Mouse (Mus musculus) hindbrain, embryonic 13.5 days (tissue): ENCODE measurements around the gene Map1b. TPM values are rescaled to one million over a fixed set of nuclear protein-coding genes. Genes with fewer than 3 reads are reported as not detected.

Experiments
- ATAC-seq: fragments of 200-750 bp; cut with Nextera tagmentation; 2 replicates; pipeline ENCODE4 v1.8.0; 2017; ENCODE audit warnings: moderate TSS enrichment; ENCODE audit not compliant: low FRiP score
- H3K27ac ChIP-seq: fragments of 300-500 bp; sonication (generic); 2 replicates; pipeline ENCODE4 v1.5.1; 2015; ENCODE audit warnings: inconsistent platforms, mild to moderate bottlenecking, moderate library complexity
- H3K27me3 ChIP-seq: fragments of 300-500 bp; sonication (generic); 2 replicates; pipeline ENCODE4 v1.6.1; 2015; ENCODE audit warnings: mild to moderate bottlenecking, inconsistent platforms
- H3K36me3 ChIP-seq: fragments of 300-500 bp; sonication (generic); 2 replicates; pipeline ENCODE4 v1.6.1; 2015; ENCODE audit warnings: mild to moderate bottlenecking, inconsistent platforms
- H3K4me1 ChIP-seq: fragments of 300-500 bp; sonication (generic); replicated peaks from 2 replicates; pipeline ENCODE4 v1.6.1; 2015; ENCODE audit warnings: inconsistent platforms
- H3K4me2 ChIP-seq: fragments of 300-500 bp; sonication (generic); 2 replicates; pipeline ENCODE4 v1.6.1; 2015; ENCODE audit warnings: inconsistent platforms, mild to moderate bottlenecking, moderate library complexity
- H3K4me3 ChIP-seq: fragments of 300-500 bp; sonication (generic); 2 replicates; pipeline ENCODE4 v1.5.1; 2015; ENCODE audit warnings: mild to moderate bottlenecking, inconsistent platforms
- H3K9ac ChIP-seq: fragments of 300-500 bp; sonication (generic); 2 replicates; pipeline ENCODE4 v1.6.1; 2015; ENCODE audit warnings: mild to moderate bottlenecking, inconsistent platforms
- H3K9me3 ChIP-seq: fragments of 300-500 bp; sonication (generic); 2 replicates; pipeline ENCODE4 v1.6.1; 2016; ENCODE audit warnings: inconsistent platforms
- WGBS: fragments of 180-500 bp; shearing (Covaris S2); methylation state at CpG from one replicate; pipeline ENCODE4 v1.1.7; 2015; 5-methylcytosine and 5-hydroxymethylcytosine counted together
- polyA plus RNA-seq: library from polyadenylated mRNA; unstranded; fragments of >200 nt; fragmentation: Nextera tagmentation; extraction: Ambion mirVana; gene quantifications from 2 replicates; pipeline ENCODE4 v1.2.1, GENCODE M21; 2015

The Map1b gene
- polyA plus RNA-seq, 1 experiment from 2014 or later, result 2,103 TPM

- Histone ChIP-seq H3K4me1 (peaks cover 15% of the 10 kb centered on the region), H3K27me3 (no peaks in the 10 kb centered on the region), H3K4me2 (no peak overlapping the region), H3K9ac (no peak overlapping the region), H3K36me3 (no peaks in the 10 kb centered on the region), H3K27ac (no peak overlapping the region), H3K9me3 (no peaks in the 10 kb centered on the region), H3K4me3 (no peak overlapping the region)
- ATAC-seq, result no peak
- 94% methylated on average over 5 of the region's 5 CpGs for WGBS
Measured at GRCm38 (mm10) chr13:99517836-99518235, 1.5 kb upstream of the Map1b start.

- no peaks in the 10 kb centered on the region for H3K36me3 ChIP-seq
- H3K9ac ChIP-seq, result peak overlapping the region; percentile 97
- peak overlapping the region; percentile 77 for H3K4me3 ChIP-seq
- peak; percentile 63 for ATAC-seq
- under 1% methylated on average over 44 of the region's 44 CpGs for WGBS
- peaks cover 33% of the 10 kb centered on the region for H3K4me1 ChIP-seq
- H3K27ac ChIP-seq, result peak overlapping the region; percentile 99
- no peaks in the 10 kb centered on the region for H3K27me3 ChIP-seq
- peak overlapping the region; percentile 87 for H3K4me2 ChIP-seq
- H3K9me3 ChIP-seq, result no peaks in the 10 kb centered on the region
Measured at GRCm38 (mm10) chr13:99515736-99516447, 448 bp downstream of the Map1b start.

- Histone ChIP-seq H3K36me3 (no peaks in the 10 kb centered on the region), H3K9me3 (no peaks in the 10 kb centered on the region), H3K27ac (peak overlapping the region; percentile 99), H3K4me3 (peak overlapping the region; percentile 77), H3K27me3 (no peaks in the 10 kb centered on the region), H3K4me2 (peak overlapping the region; percentile 87), H3K9ac (peak overlapping the region; percentile 97), H3K4me1 (peaks cover 39% of the 10 kb centered on the region)
- under 1% methylated on average over 47 of the region's 48 CpGs for WGBS
- ATAC-seq, result peak; percentile 76
Measured at GRCm38 (mm10) chr13:99514917-99515591, 1.3 kb downstream of the Map1b start.

DNA sequence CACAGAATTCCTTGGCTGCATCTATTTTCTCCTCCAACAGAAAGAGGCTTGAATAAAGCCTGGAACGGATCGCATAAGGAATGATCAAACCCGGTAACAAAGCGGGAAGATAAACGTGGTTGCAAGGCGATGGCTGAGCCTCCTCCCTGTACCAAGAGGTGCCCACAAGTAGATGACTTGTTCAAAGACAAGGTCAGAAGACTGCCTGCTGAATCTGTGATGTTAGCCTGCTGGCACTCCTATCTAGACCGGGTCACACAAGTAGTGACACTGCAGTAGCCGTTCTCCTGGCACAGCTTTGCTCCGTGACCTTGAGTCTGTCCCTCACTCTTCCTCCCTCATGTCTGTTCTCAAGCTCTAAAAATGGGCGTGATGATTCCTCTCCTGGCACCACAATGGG, 2.4 kb downstream of the Map1b start:
- H3K9me3 ChIP-seq, result no peaks in the 10 kb centered on the region
- H3K27me3 ChIP-seq, result no peaks in the 10 kb centered on the region
- H3K4me3 ChIP-seq, result peak overlapping the region; percentile 77
- WGBS, result 5% methylated on average over 10 of the region's 10 CpGs
- peaks cover 47% of the 10 kb centered on the region for H3K4me1 ChIP-seq
- no peaks in the 10 kb centered on the region for H3K36me3 ChIP-seq
- H3K4me2 ChIP-seq, result peak overlapping the region; percentile 87
- peak overlapping the region; percentile 97 for H3K9ac ChIP-seq
- peak overlapping the region; percentile 99 for H3K27ac ChIP-seq
- ATAC-seq, result no peak

GRCm38 (mm10) chr13:99513138-99513537, 3.2 kb downstream of the Map1b start:
- peak overlapping the region; percentile 87 for H3K4me2 ChIP-seq
- H3K27me3 ChIP-seq, result no peaks in the 10 kb centered on the region
- no peaks in the 10 kb centered on the region for H3K9me3 ChIP-seq
- H3K4me3 ChIP-seq, result peak overlapping the region; percentile 77
- peak overlapping the region; percentile 97 for H3K9ac ChIP-seq
- no peak for ATAC-seq
- peak overlapping the region; percentile 99 for H3K27ac ChIP-seq
- H3K36me3 ChIP-seq, result peaks cover 3% of the 10 kb centered on the region
- under 1% methylated on average over 7 of the region's 7 CpGs for WGBS
- H3K4me1 ChIP-seq, result peaks cover 56% of the 10 kb centered on the region

GRCm38 (mm10) chr13:99509896-99510295, 6.4 kb downstream of the Map1b start:
- peak overlapping the region; percentile 29; the same call in 1 of the 2 replicates for H3K9ac ChIP-seq
- H3K36me3 ChIP-seq, result peaks cover 35% of the 10 kb centered on the region
- H3K4me1 ChIP-seq, result peaks cover 71% of the 10 kb centered on the region
- H3K4me2 ChIP-seq, result peak overlapping the region; percentile 40
- H3K27ac ChIP-seq, result no peak overlapping the region
- H3K9me3 ChIP-seq, result no peaks in the 10 kb centered on the region
- 0 out of 2 replicates have a peak overlapping the region, but pooled peaks have one; percentile 7 for H3K4me3 ChIP-seq
- no peak for ATAC-seq
- WGBS, result 13% methylated on average over 4 of the region's 4 CpGs
- no peaks in the 10 kb centered on the region for H3K27me3 ChIP-seq

DNA sequence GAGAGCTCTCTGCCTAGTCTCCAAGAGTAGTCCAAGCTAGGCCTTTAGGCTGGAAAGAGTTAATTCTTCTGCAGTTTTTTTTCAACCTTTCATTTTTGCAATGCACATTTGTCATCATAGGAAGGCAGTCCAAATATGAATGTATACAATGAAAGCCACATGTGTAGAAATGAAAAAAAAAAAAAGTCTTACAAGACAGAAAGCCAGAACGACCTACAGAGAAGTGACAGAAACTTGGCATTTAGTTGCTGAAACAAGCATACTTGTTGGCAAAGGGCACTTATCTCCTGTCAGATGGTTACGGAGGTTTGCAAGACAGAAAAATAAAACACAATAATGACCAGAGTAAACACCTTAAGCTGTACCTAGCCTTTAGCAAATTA, 9.8 kb downstream of the Map1b start:
- H3K4me3 ChIP-seq, result no peak overlapping the region
- H3K9me3 ChIP-seq, result no peaks in the 10 kb centered on the region
- peaks cover 46% of the 10 kb centered on the region for H3K36me3 ChIP-seq
- no peak for ATAC-seq
- WGBS, result 65% methylated on average over 2 of the region's 2 CpGs
- no peaks in the 10 kb centered on the region for H3K27me3 ChIP-seq
- no peak overlapping the region for H3K4me2 ChIP-seq
- H3K4me1 ChIP-seq, result peaks cover 87% of the 10 kb centered on the region
- no peak overlapping the region for H3K27ac ChIP-seq
- no peak overlapping the region for H3K9ac ChIP-seq

DNA sequence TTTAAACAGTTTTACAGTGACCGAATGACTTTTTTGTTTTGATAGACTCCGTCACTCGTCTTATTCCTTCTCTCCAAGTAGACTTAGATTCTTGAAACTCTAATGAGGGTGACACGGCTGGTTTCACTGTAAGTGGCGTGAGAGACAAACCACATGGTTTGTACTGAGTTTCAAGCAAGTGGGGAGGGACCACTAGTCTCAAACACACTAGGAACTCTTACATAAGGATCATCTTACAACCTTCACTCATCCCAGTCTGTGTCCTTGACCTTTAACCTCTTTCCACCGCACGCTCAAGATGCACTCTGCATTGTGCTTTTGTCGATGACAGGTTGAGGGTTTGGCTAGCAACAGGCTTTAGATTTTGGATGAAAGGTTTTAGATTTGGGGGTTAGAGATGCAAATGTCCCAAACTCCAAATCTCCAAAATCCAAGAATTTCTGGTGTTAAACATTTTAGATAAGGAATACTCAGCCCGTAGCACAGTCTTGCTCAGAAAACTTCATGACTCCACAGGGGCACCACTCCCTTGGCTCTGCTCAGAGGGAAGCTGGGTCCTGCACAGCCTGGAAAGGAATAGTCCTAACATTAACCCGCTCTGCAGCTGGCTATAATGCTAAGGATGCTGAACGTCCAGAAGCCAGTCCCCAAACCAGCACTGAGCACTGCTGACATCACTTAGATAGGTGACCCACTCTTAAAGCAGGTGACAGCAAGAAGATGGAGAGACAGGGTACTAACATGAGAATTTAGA, 10.3 kb downstream of the Map1b start:
- Histone ChIP-seq H3K36me3 (peaks cover 51% of the 10 kb centered on the region), H3K4me1 (peaks cover 87% of the 10 kb centered on the region), H3K9me3 (no peaks in the 10 kb centered on the region), H3K4me3 (no peak overlapping the region), H3K9ac (no peak overlapping the region), H3K27ac (no peak overlapping the region), H3K27me3 (no peaks in the 10 kb centered on the region), H3K4me2 (no peak overlapping the region)
- no peak for ATAC-seq
- WGBS, result 74% methylated on average over 11 of the region's 11 CpGs

DNA sequence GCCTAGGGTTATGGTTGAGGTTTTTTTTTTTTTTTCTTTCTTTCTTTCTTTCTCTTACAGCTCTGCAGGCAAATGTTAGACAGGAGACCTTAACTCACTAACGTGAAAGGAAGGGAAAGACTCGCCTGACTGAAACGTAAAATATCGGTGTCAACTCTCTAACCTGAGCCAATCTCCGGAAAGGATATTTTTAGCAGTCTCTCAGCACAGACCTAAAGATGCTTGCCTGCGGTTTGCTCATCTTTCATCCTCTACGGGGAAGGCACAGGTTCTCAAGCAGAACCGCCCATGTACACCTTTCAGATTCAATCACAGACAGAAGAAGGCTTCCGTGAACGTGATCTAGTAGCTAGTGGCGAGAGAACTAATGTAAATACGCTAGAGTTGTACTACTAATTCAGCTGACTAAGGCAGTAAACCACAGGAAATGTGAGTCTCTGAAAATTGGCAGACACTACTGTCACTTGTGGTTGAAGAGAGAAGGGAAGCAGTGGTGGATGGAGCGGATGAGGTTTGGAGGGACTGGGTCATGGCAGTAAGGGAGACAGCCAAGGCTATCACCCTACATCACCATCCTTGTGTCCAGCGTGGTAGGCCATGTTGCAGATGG, 12.9 kb downstream of the Map1b start:
- Histone ChIP-seq H3K4me1 (peaks cover 84% of the 10 kb centered on the region), H3K4me3 (no peak overlapping the region), H3K27me3 (no peaks in the 10 kb centered on the region), H3K36me3 (peaks cover 59% of the 10 kb centered on the region), H3K4me2 (no peak overlapping the region), H3K27ac (peak overlapping the region; percentile 76; the same call in 1 of the 2 replicates), H3K9ac (peak overlapping the region; percentile 63), H3K9me3 (no peaks in the 10 kb centered on the region)
- 81% methylated on average over 14 of the region's 14 CpGs for WGBS
- no peak for ATAC-seq

DNA sequence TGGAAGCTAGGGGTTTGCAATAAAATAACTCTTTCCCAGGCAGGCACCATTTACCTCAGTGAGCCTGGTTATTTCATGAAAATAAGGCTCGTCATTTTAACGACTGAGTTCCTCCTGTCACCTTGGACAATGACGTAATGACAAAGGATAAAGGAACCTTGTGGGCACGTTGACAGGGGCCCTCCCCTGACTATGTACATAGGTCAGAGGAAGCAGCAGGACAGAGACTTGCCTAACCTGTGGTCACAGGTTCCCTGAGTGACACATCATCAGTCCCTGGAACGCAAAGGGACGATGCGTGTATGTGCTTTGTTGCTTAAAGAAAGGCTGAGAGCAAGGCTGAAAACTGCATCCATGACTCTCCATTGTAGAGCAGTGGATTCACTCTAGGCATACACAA, 13.4 kb downstream of the Map1b start:
- Histone ChIP-seq H3K36me3 (peaks cover 56% of the 10 kb centered on the region), H3K27ac (peak overlapping the region; percentile 76), H3K4me1 (peaks cover 84% of the 10 kb centered on the region), H3K4me2 (peak overlapping the region; percentile 38), H3K9me3 (no peaks in the 10 kb centered on the region), H3K9ac (peak overlapping the region; percentile 63), H3K4me3 (no peak overlapping the region), H3K27me3 (no peaks in the 10 kb centered on the region)
- 40% methylated on average over 7 of the region's 7 CpGs for whole genome bisulfite sequencing
- ATAC-seq, result no peak

DNA sequence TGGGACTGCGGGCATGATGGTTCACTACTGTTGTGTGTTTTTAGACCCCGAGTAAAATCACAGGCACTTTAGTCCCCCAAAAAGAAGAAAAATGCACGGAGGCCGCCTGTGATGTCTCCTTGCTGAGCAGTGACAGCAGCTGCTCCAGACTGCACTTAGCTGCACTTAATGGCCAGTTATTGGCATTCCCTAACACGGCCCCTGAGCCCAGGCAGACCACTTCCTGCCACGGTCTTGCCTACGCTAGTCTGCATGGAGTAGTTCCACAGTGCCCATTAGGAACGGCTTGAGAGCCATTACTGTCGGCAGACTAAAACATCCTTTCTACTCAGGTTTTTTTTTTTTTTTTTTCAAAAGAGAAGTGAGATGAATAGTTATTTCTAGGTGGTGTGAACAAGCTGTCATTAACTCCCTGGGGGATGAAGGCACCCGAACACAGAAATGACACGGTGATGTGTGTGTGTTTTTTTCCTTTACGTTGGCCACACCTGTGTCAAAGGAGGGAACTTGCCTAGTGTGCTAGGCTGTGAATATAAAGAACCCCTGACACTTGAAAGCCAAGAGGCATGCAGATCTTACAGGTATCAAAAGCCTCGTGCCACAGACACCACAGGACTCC, 14.1 kb downstream of the Map1b start:
- 32% methylated on average over 13 of the region's 13 CpGs for WGBS
- Histone ChIP-seq H3K9ac (peak overlapping the region; percentile 63), H3K4me1 (peaks cover 82% of the 10 kb centered on the region), H3K27me3 (no peaks in the 10 kb centered on the region), H3K4me2 (peak overlapping the region; percentile 38), H3K36me3 (peaks cover 51% of the 10 kb centered on the region), H3K4me3 (no peak overlapping the region), H3K27ac (peak overlapping the region; percentile 77), H3K9me3 (no peaks in the 10 kb centered on the region)
- peak; percentile 5; the same call in 1 of the 2 replicates for ATAC-seq
